24 mouse cellular contexts compared by ENCODE assay signal in genomic region chr5:149123795-149124194, GRCm38 (mm10).
"Had no signal": no experiment of that assay in that cellular context is flagged by ENCODE, and none has a peak within 500 bp of the region (broad histone marks: within the 10 kb centered on the region; RNA-seq: fewer than 3 reads in every experiment).

No protein-coding gene starts in this region.

- H3K4me1 ChIP-seq: forebrain, embryonic 15.5 days; heart, embryonic 13.5 days; heart, embryonic 15.5 days; hindbrain, embryonic 15.5 days; kidney, embryonic 15.5 days; limb, embryonic 13.5 days had no signal

- DNase-seq: forebrain, postnatal 0 days; gastrocnemius, postnatal 25 days; heart, adult 11 months; heart, adult 2 months; heart, postnatal 14 days; heart, postnatal 36 days; kidney, adult 11 months; kidney, adult 2 months; kidney, adult 9 months; kidney, postnatal 14 days; kidney, postnatal 36 days; layer of hippocampus, adult 9-11 months; layer of hippocampus, postnatal 36 days had no signal

- H3K36me3 ChIP-seq: forebrain, embryonic 15.5 days; heart, embryonic 13.5 days; heart, embryonic 15.5 days; hindbrain, embryonic 13.5 days; hindbrain, embryonic 15.5 days; kidney, embryonic 15.5 days; limb, embryonic 13.5 days had no signal

- H3K9ac ChIP-seq: forebrain, embryonic 15.5 days; forebrain, postnatal 0 days; heart, embryonic 13.5 days; heart, embryonic 15.5 days; hindbrain, embryonic 13.5 days; hindbrain, embryonic 15.5 days; kidney, embryonic 15.5 days; limb, embryonic 13.5 days had no signal

- H3K27ac ChIP-seq: forebrain, embryonic 15.5 days; heart, adult 2 months; heart, embryonic 13.5 days; heart, embryonic 15.5 days; hindbrain, embryonic 13.5 days; hindbrain, embryonic 15.5 days; hindbrain, postnatal 0 days; kidney, embryonic 15.5 days; kidney, postnatal 0 days; limb, embryonic 13.5 days had no signal

- ATAC-seq: forebrain, embryonic 15.5 days; forebrain, postnatal 0 days; hindbrain, postnatal 0 days; intestine, embryonic 16.5 days had no signal

- H3K4me3 ChIP-seq: forebrain, embryonic 15.5 days; heart, adult 2 months; heart, embryonic 13.5 days; heart, embryonic 15.5 days; hindbrain, embryonic 13.5 days; hindbrain, embryonic 15.5 days; kidney, embryonic 15.5 days; limb, embryonic 13.5 days had no signal

- H3K9me3 ChIP-seq: forebrain, embryonic 15.5 days; heart, embryonic 13.5 days; heart, embryonic 15.5 days; hindbrain, embryonic 13.5 days; hindbrain, embryonic 15.5 days; kidney, embryonic 15.5 days; limb, embryonic 13.5 days had no signal

- H3K4me2 ChIP-seq: forebrain, embryonic 15.5 days; heart, embryonic 11.5 days; heart, embryonic 13.5 days; heart, embryonic 15.5 days; hindbrain, embryonic 13.5 days; hindbrain, embryonic 15.5 days; kidney, embryonic 15.5 days; limb, embryonic 13.5 days had no signal

- H3K27me3 ChIP-seq: forebrain, embryonic 15.5 days; heart, embryonic 13.5 days; heart, embryonic 15.5 days; hindbrain, embryonic 13.5 days; hindbrain, embryonic 15.5 days; kidney, embryonic 15.5 days; limb, embryonic 13.5 days had no signal
